Mouse (Mus musculus): ENCODE measurements around the gene Rgs19.

Gene Rgs19

GRCm38 (mm10) chr2:181681978-181682377, 11.8 kb downstream of the Rgs19 start:
- no peak for DNase-seq

- no peak for DNase-seq
These were observed 13.1 kb downstream of the Rgs19 start for GRCm38 (mm10) chr2:181680716-181681117.

- peak; percentile 76 for DNase-seq
These were observed 13.6 kb downstream of the Rgs19 start, which contains the start of gene Tcea2 for GRCm38 (mm10) chr2:181679951-181680715. Gene Tcea2, plus strand, starts transcription at chr2:181680310.

GRCm38 (mm10) chr2:181678780-181679179, 15.0 kb downstream of the Rgs19 start:
- DNase-seq, result peak; percentile 94

- peak; percentile 71 for DNase-seq
These were observed 16.1 kb downstream of the Rgs19 start for GRCm38 (mm10) chr2:181677755-181678098.

GRCm38 (mm10) chr2:181677096-181677754, 16.6 kb downstream of the Rgs19 start:
- peak; percentile 81 for DNase-seq

- peak; percentile 54 for DNase-seq
These were observed 17.4 kb downstream of the Rgs19 start for GRCm38 (mm10) chr2:181676424-181676823.

DNA sequence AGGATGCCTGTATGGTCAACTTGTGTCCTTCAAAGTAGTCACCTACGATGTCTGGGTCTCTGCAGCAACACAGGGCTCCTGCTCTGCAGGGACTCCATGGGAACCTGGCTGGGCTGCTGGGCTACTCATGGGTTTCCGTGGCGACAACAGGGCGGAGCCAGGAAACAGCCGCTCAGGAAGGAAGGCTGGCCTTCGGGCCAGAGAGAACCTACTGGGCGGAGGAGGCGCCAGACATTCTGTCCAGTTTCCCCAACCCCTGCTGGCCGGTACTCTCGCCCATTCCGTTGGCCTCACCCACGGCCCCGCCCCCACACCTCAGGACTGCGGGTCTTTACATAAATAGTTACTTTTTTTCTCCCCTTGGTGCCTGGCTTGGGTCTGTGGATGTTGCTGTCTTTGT, 18.3 kb downstream of the Rgs19 start:
- peak; percentile 92 for DNase-seq

- DNase-seq, result no peak
These were observed 18.8 kb downstream of the Rgs19 start for GRCm38 (mm10) chr2:181674934-181675333.

DNA sequence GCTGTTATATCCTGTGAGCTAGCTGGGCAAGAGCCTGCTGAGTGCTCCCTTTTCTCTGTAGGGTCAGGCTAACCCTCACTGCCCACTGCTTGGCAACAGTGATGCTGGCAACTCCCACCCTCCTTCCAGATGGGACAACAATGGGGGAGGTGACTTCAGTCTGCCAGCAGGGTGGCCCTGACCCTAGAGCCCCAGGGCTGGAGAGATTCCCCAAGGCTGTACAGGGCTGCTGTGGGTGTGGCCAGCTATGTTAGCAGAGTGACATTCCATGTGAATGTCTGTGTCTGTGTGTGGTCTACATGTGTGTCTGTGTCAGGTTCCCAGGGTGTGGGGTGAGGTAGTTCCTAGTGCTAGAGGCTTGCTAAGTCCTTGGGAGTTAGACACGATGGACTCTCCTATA, 20.3 kb downstream of the Rgs19 start:
- peak; percentile 45 for DNase-seq

- no peak for DNase-seq
These were observed 21.8 kb downstream of the Rgs19 start for GRCm38 (mm10) chr2:181671984-181672383.

GRCm38 (mm10) chr2:181671326-181671725, 22.5 kb downstream of the Rgs19 start, which contains the start of gene Sox18:
Gene Sox18, minus strand, starts transcription at chr2:181671640.
- peak; percentile 86 for DNase-seq

DNA sequence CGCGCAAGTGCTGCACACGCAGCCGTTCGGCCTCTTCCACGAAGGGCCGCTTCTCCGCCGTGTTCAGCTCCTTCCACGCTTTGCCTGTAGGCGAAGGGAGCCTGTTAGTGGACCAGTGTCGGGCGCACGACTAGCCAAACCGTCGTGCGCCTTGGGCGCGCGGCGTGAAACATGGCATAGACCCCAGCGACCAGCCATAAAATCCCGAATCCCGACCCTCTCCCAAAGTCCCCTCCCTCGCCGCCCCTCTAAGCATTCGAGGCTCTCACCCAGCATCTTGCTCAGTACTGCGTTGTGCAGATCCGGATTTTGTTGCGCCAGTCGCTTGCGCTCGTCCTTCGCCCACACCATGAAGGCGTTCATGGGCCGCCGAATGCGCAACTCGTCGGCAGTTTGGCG, 22.9 kb downstream of the Rgs19 start:
- no peak for DNase-seq

DNA sequence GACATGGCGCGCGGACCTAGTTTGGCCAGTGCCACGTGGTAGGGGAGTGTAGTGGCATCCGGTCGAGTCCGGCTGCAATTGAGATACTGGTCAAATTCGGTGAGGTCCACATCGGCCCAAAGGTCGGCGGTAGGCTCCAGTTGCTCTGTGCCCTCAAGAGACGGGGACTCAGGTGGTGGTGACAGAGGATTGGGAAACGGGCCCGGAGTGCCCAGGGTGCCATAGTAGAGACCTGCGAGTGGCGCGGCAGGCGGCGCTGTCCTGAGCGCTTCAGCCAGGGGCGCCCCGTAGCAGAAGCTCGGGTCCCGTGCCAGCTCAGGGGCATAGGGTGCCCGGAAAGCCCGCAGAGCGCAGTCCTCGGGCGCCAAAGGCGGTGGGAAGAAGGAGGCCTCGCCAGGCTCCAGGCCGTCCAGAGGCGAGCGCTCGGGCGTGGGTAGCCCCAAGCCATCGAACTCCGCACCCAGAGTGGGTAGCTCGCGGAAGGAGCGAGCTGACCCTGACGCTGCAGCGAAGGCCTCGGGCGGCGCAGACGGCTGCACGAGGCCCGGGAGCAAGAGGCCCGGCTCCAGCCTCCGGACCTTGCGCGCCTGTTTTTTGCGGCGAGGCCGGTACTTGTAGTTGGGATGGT, 23.4 kb downstream of the Rgs19 start:
- peak; percentile 37 for DNase-seq

DNA sequence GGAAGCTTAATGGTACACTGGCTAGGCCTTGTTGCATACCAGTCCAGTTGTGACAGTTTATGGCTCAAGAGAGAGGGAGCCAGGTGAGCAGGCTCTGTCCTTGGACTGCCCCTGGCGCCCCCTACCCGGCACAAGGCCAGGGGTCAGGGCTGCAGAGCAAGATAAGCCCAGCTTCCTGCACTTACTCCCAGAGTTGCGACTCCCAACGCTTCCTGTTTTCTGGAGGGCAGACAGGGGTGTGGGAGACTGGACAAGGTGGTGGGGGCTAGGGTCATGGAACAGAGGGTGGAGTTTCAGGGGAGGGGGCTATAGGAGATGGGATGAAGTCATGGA, 30.5 kb downstream of the Rgs19 start:
- DNase-seq, result peak; percentile 80

GRCm38 (mm10) chr2:181662620-181663297, 31.0 kb downstream of the Rgs19 start:
- peak; percentile 45 for DNase-seq

GRCm38 (mm10) chr2:181659609-181660055, 34.1 kb downstream of the Rgs19 start:
- DNase-seq, result peak; percentile 96

GRCm38 (mm10) chr2:181658930-181659555, 34.7 kb downstream of the Rgs19 start:
- DNase-seq, result peak; percentile 84

DNA sequence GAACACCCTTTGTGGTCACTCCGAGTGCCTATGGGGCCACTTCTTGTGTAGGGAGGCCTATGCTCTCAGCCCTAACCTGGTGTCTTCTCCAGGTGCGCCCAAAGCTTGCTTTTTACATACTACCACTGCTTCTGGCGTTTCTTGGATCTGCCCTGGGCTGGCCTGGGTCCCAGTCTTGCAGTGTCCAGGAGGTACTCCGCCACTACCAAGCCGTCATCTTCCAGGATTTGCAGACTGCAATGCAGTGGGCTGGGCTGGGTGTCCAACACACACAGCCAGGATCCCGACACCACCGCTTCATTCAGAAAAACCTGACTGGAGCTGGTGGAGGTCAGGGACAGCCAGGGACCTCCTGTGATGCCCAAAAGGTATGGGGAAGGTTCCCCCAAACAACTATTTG, 35.2 kb downstream of the Rgs19 start:
- no peak for DNase-seq

- DNase-seq, result no peak
These were observed 36.3 kb downstream of the Rgs19 start for GRCm38 (mm10) chr2:181657441-181657840.

- no peak for DNase-seq
These were observed 37.0 kb downstream of the Rgs19 start, which contains the start of gene Gm29797 for GRCm38 (mm10) chr2:181656734-181657133. Gene Gm29797, plus strand, starts transcription at chr2:181657034.

DNA sequence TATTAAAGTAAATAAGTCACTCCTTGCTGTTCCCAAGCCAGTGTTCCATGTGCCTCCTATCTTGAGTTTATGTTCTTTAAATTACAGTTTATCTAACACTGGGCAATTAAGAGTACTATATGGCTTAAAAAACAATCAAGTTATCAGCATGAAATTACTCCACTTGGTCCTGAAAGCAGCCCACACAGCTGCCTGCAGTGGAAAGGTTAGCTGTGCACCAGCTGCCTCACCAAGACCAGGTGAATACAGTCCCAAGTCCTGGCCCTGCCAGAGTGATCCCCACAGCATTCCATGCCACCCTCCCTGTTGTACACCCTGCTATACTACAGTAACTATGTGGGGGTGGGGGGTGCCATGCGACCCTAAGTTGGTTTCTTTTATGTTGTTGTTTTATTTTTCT, 40.3 kb downstream of the Rgs19 start:
- no peak for DNase-seq

GRCm38 (mm10) chr2:181653065-181653464, 40.7 kb downstream of the Rgs19 start:
- no peak for DNase-seq

Data from lung, postnatal 36 days (tissue).